Comparison of ENCODE assay signal across 30 mouse cellular contexts in genomic region chr7:35470794-35471193, GRCm38 (mm10). TPM values are rescaled to one million over a fixed set of nuclear protein-coding genes. Genes with fewer than 3 reads are reported as not detected.
DNase-seq lines count a peak whose midpoint lies in the region; ATAC-seq and TF ChIP-seq lines count a peak whose summit lies in the region.
"Had no signal": no experiment of that assay in that cellular context is flagged by ENCODE, and none has a peak within 500 bp of the region (broad histone marks: within the 10 kb centered on the region; RNA-seq: fewer than 3 reads in every experiment).

No protein-coding gene starts in this region.

- no peak for ATAC-seq in hindbrain, postnatal 0 days
- ATAC-seq in hindbrain, embryonic 13.5 days (ENCODE audit: low FRiP score) = no peak
- ATAC-seq in liver, postnatal 0 days = no peak
- no peak for ATAC-seq in liver, embryonic 11.5 days (replicated peaks; ENCODE audit: low FRiP score)
- 0 out of 2 replicates have a peak, but pooled peaks have one; percentile 22 for ATAC-seq in common myeloid progenitor, adult 5-6 weeks (replicated peaks; ENCODE audit: low read depth, poor library complexity, severe bottlenecking)
- ATAC-seq: hindbrain, embryonic 16.5 days; midbrain, embryonic 16.5 days had no signal

- no peak for TF ChIP-seq EP300 in liver, postnatal 0 days (IDR thresholded peaks at IDR 0.05; ENCODE audit: low read depth)

- no peaks in the 10 kb centered on the region for H3K4me1 ChIP-seq in hindbrain, postnatal 0 days (ENCODE audit: insufficient read depth, low read length)
- H3K4me1 ChIP-seq in hindbrain, embryonic 13.5 days (replicated peaks) = no peaks in the 10 kb centered on the region
- no peaks in the 10 kb centered on the region for H3K4me1 ChIP-seq in liver, postnatal 0 days (ENCODE audit: insufficient read depth)
- H3K4me1 ChIP-seq in liver, embryonic 11.5 days (replicated peaks; ENCODE audit: control insufficient read depth, insufficient read depth, low read length) = no peaks in the 10 kb centered on the region
- H3K4me1 ChIP-seq: embryonic facial prominence, embryonic 12.5 days; forebrain, embryonic 12.5 days; heart, embryonic 13.5 days; limb, embryonic 13.5 days; liver, embryonic 13.5 days; midbrain, embryonic 10.5 days had no signal

- H3K9ac ChIP-seq in hindbrain, postnatal 0 days (replicated peaks; ENCODE audit: low read length) = no peak overlapping the region
- H3K9ac ChIP-seq in hindbrain, embryonic 13.5 days = no peak overlapping the region
- H3K9ac ChIP-seq in liver, postnatal 0 days (replicated peaks) = no peak overlapping the region
- H3K9ac ChIP-seq in liver, embryonic 11.5 days (ENCODE audit: low read depth, low read length) = no peak overlapping the region
- H3K9ac ChIP-seq: embryonic facial prominence, embryonic 12.5 days; forebrain, embryonic 12.5 days; heart, embryonic 13.5 days; limb, embryonic 13.5 days; liver, embryonic 13.5 days had no signal

- TF ChIP-seq CTCF in hindbrain, postnatal 0 days (IDR thresholded peaks at IDR 0.05; ENCODE audit: low read depth) = peak; percentile 14; the same call in 1 of the 2 replicates
- TF ChIP-seq CTCF in liver, postnatal 0 days (IDR thresholded peaks at IDR 0.05; ENCODE audit: low read depth) = peak; percentile 35

- no peaks in the 10 kb centered on the region for H3K27me3 ChIP-seq in hindbrain, postnatal 0 days (ENCODE audit: insufficient read depth, low read length)
- H3K27me3 ChIP-seq in hindbrain, embryonic 13.5 days = no peaks in the 10 kb centered on the region
- H3K27me3 ChIP-seq in liver, postnatal 0 days (ENCODE audit: insufficient read depth, low read length) = no peaks in the 10 kb centered on the region
- H3K27me3 ChIP-seq in liver, embryonic 11.5 days (replicated peaks; ENCODE audit: control insufficient read depth, insufficient read depth, low read length) = no peaks in the 10 kb centered on the region
- H3K27me3 ChIP-seq in splenic B cell, adult 2 months (ENCODE audit: control insufficient read depth, insufficient read depth, low read length, poor library complexity, severe bottlenecking) = no peaks in the 10 kb centered on the region
- H3K27me3 ChIP-seq: embryonic facial prominence, embryonic 12.5 days; forebrain, embryonic 12.5 days; heart, embryonic 13.5 days; limb, embryonic 13.5 days; liver, embryonic 13.5 days had no signal

- H3K4me2 ChIP-seq in hindbrain, postnatal 0 days (ENCODE audit: low read depth, low read length) = no peak overlapping the region
- H3K4me2 ChIP-seq in hindbrain, embryonic 13.5 days = no peak overlapping the region
- H3K4me2 ChIP-seq in liver, postnatal 0 days (ENCODE audit: low read depth, low read length) = no peak overlapping the region
- no peak overlapping the region for H3K4me2 ChIP-seq in liver, embryonic 11.5 days
- H3K4me2 ChIP-seq: embryonic facial prominence, embryonic 12.5 days; forebrain, embryonic 12.5 days; heart, embryonic 13.5 days; limb, embryonic 13.5 days; liver, embryonic 13.5 days had no signal

- H3K9me3 ChIP-seq in hindbrain, postnatal 0 days (ENCODE audit: low read length) = no peaks in the 10 kb centered on the region
- H3K9me3 ChIP-seq in hindbrain, embryonic 13.5 days = no peaks in the 10 kb centered on the region
- no peaks in the 10 kb centered on the region for H3K9me3 ChIP-seq in liver, postnatal 0 days (ENCODE audit: low read length)
- H3K9me3 ChIP-seq in liver, embryonic 11.5 days (ENCODE audit: control insufficient read depth, low read length) = no peaks in the 10 kb centered on the region
- H3K9me3 ChIP-seq: embryonic facial prominence, embryonic 12.5 days; forebrain, embryonic 12.5 days; G1E; heart, embryonic 13.5 days; limb, embryonic 13.5 days; liver, embryonic 13.5 days; midbrain, embryonic 10.5 days had no signal

- H3K36me3 ChIP-seq in hindbrain, postnatal 0 days (ENCODE audit: insufficient read depth, low read length) = no peaks in the 10 kb centered on the region
- H3K36me3 ChIP-seq in hindbrain, embryonic 13.5 days = no peaks in the 10 kb centered on the region
- H3K36me3 ChIP-seq in liver, postnatal 0 days (replicated peaks; ENCODE audit: insufficient read depth, low read length) = no peaks in the 10 kb centered on the region
- H3K36me3 ChIP-seq in liver, embryonic 11.5 days (ENCODE audit: control insufficient read depth, insufficient read depth, low read length) = no peaks in the 10 kb centered on the region
- H3K36me3 ChIP-seq in splenic B cell, adult 2 months (ENCODE audit: control insufficient read depth, insufficient read depth, low read length, poor library complexity, severe bottlenecking) = no peaks in the 10 kb centered on the region
- H3K36me3 ChIP-seq: embryonic facial prominence, embryonic 12.5 days; forebrain, embryonic 12.5 days; G1E; heart, embryonic 13.5 days; limb, embryonic 13.5 days; liver, embryonic 13.5 days; midbrain, embryonic 10.5 days had no signal

- DNase-seq in hindbrain, postnatal 0 days (ENCODE audit: low spot score) = no peak
- no peak for DNase-seq in liver, postnatal 0 days
- no peak for DNase-seq in liver, embryonic 11.5 days (ENCODE audit: low spot score)
- DNase-seq in splenic B cell, adult 2 months (ENCODE audit: low read depth, low spot score) = peak; percentile 5
- no peak for DNase-seq in layer of hippocampus, postnatal 36 days
- DNase-seq: adrenal gland, adult 2 months; cerebellum, adult 11 months; cerebellum, adult 9-11 months; gastrocnemius, postnatal 36 days; heart, adult 2 months; kidney, postnatal 14 days; liver, embryonic 13.5 days; thymus, postnatal 14 days had no signal

- WGBS in hindbrain, postnatal 0 days = 48% methylated on average over 4 of the region's 4 CpGs
- 50% methylated on average over 4 of the region's 4 CpGs for WGBS in hindbrain, embryonic 13.5 days
- WGBS in liver, postnatal 0 days (ENCODE audit: insufficient replicate concordance) = 45% methylated on average over 4 of the region's 4 CpGs
- WGBS in liver, embryonic 11.5 days = 50% methylated on average over 4 of the region's 4 CpGs

- H3K27ac ChIP-seq in hindbrain, postnatal 0 days = no peak overlapping the region
- H3K27ac ChIP-seq in hindbrain, embryonic 13.5 days = no peak overlapping the region
- no peak overlapping the region for H3K27ac ChIP-seq in liver, postnatal 0 days (ENCODE audit: low read depth)
- H3K27ac ChIP-seq in liver, embryonic 11.5 days (ENCODE audit: low read depth, low read length) = no peak overlapping the region
- H3K27ac ChIP-seq: embryonic facial prominence, embryonic 12.5 days; forebrain, embryonic 12.5 days; heart, adult 2 months; heart, embryonic 13.5 days; layer of hippocampus, adult 2 months; limb, embryonic 13.5 days; liver, embryonic 13.5 days; midbrain, embryonic 10.5 days had no signal

- no peak overlapping the region for H3K4me3 ChIP-seq in hindbrain, postnatal 0 days (ENCODE audit: low read length)
- no peak overlapping the region for H3K4me3 ChIP-seq in hindbrain, embryonic 13.5 days
- no peak overlapping the region for H3K4me3 ChIP-seq in liver, postnatal 0 days (ENCODE audit: low read depth, low read length)
- no peak overlapping the region for H3K4me3 ChIP-seq in liver, embryonic 11.5 days (ENCODE audit: low read depth, low read length)
- H3K4me3 ChIP-seq: embryonic facial prominence, embryonic 12.5 days; forebrain, embryonic 12.5 days; heart, adult 2 months; heart, embryonic 13.5 days; layer of hippocampus, adult 2 months; limb, embryonic 13.5 days; liver, embryonic 13.5 days; midbrain, embryonic 10.5 days; myocyte had no signal

RNA-seq across cellular contexts. Expression of gene Slc7a9, which starts 22.2 kb away (rescaled TPM):
- total RNA-seq in hindbrain, postnatal 0 days (2014; rRNA removed) = not detected in 2 replicates
- polyA plus RNA-seq in hindbrain, postnatal 0 days (2015; fragmentation: Nextera tagmentation; extraction: Ambion mirVana) = 0.11 TPM in 1 of 2 replicates, not detected in the other
- polyA plus RNA-seq in hindbrain, embryonic 13.5 days (2015; fragmentation: Nextera tagmentation; extraction: Ambion mirVana) = not detected in 2 replicates
- 0.15 and 0.27 TPM in 2 replicates for polyA plus RNA-seq in liver, postnatal 0 days (2015; fragmentation: Nextera tagmentation; extraction: Ambion mirVana)
- 2.6 and 3.6 TPM in 2 replicates for polyA plus RNA-seq in liver, embryonic 11.5 days (2014; fragmentation: Nextera tagmentation; extraction: Ambion mirVana)
- total RNA-seq in common myeloid progenitor, adult 5-6 weeks (2017) = not detected in 2 replicates
- not detected for total RNA-seq in layer of hippocampus, postnatal 36 days (2021)
- total RNA-seq: adrenal gland, adult 2 months; gastrocnemius, postnatal 36 days; heart, adult 2 months; hematopoietic stem cell, adult 5-6 weeks; layer of hippocampus, adult 2 months; layer of hippocampus, postnatal 25 days; left cerebral cortex, postnatal 14 days had no signal
- polyA plus RNA-seq: adrenal gland, adult 2 months; cortical plate, adult 2 months; G1E; heart, adult 2 months; midbrain, embryonic 16.5 days; myocyte; neural tube, embryonic 14.5 days had no signal
